Mouse (Mus musculus): ENCODE data around the gene Aloxe3. TPM values are rescaled to one million over a fixed set of nuclear protein-coding genes. Genes with fewer than 3 reads are reported as not detected.
"Not testable (repeated sequence)": the region's sequence is repeated elsewhere in the genome, so short reads cannot be mapped to it uniquely, and the experiment has no call there.

The Aloxe3 gene
- polyA plus RNA-seq, 1 experiment from 2014 or later: 2.2 TPM

DNA sequence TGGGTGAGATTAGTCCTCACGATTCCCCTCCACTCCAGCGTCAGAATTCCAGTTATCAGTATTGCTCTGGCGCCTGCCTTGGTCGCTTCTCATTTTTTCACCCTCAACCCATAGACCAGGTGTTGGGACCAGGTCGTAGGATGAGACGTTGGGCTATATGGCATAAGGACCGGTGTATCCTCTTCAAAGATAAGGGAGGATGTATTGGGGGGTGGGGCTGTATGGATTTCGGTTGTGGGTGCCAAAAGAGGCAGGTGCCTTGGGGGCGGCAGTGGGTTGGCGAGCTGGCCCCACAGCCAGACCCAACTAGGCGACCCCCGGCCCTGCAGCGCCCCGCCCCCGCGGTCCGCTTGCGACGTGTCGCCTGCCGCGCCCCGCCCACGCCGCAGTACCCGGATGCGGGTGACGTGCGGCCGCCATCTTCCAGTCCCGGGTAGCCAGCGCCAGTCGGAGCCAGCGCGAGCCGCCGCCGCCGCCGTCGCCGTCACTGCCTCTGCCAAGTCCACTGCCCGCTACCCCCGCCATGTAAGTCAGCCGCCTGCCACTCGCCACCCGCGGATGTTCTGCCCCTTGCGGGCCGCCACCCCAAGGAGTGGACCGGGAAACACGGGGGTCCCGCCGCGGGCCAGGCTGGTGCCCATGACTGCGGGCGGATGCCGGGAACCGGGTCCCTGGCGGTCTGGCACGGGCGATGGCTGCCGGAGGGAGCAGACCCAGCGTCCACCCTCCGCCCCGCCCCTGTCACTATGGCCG lies 37.4 kb upstream of the Aloxe3 start, which contains the start of gene Vamp2:
TSS of gene Vamp2 (plus strand) at position 388 of the 753 bp plus-strand sequence.
- Histone ChIP-seq H3K9ac (replicated peaks) (peak within 1 kb of the TSS; percentile 100), H3K9me3 (no peaks in the 10 kb centered on the region), H3K27ac (replicated peaks) (peak within 1 kb of the TSS; percentile 94), H3K36me3 (peaks cover 10% of the 10 kb centered on the region; the same call in 1 of the 2 replicates), H3K4me2 (replicated peaks) (peak within 1 kb of the TSS; percentile 84), H3K27me3 (no peaks in the 10 kb centered on the region), H3K4me1 (peaks cover 31% of the 10 kb centered on the region), H3K4me3 (peak within 1 kb of the TSS; percentile 95)
- under 1% methylated on average over 67 of the region's 67 CpGs for WGBS
- peak; percentile 88 for ATAC-seq (replicated peaks)

GRCm38 (mm10) chr11:69088856-69089615 lies 36.7 kb upstream of the Aloxe3 start:
- WGBS: 10% methylated on average over 25 of the region's 25 CpGs
- H3K27ac ChIP-seq (replicated peaks): peak overlapping the region; percentile 94
- no peaks in the 10 kb centered on the region for H3K9me3 ChIP-seq
- peak overlapping the region; percentile 100 for H3K9ac ChIP-seq (replicated peaks)
- H3K4me2 ChIP-seq (replicated peaks): peak overlapping the region; percentile 84
- H3K27me3 ChIP-seq: no peaks in the 10 kb centered on the region
- H3K36me3 ChIP-seq: peaks cover 10% of the 10 kb centered on the region; the same call in 1 of the 2 replicates
- peak overlapping the region; percentile 95 for H3K4me3 ChIP-seq
- peaks cover 34% of the 10 kb centered on the region for H3K4me1 ChIP-seq
- ATAC-seq (replicated peaks): peak; percentile 30; the same call in 1 of the 2 replicates

DNA sequence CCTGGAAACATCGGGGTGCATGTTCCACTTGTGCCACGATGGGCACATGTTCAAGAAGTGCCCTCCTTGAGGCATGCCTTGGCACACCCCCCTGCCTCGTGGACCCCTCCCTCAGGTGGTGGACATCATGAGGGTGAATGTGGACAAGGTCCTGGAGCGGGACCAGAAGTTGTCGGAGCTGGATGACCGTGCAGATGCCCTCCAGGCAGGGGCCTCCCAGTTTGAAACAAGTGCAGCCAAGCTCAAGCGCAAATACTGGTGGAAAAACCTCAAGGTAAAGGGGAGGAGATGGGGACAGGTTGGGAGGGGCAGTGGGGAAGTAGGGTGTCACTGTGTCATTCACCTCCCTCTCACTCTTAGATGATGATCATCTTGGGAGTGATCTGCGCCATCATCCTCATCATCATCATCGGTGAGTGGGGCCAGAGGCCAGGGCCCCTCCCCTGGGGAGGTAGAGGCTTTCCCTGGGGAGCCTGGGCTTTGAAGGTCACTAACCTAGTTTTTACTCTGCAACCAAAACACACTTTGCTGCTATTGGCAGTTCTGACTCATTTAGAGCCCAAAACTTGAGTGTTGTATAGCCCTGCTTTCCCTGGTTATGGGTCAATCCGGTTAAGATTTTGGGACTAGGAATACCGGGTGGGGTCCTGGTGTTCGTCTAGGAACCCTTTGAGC lies 35.9 kb upstream of the Aloxe3 start:
- Histone ChIP-seq H3K9me3 (no peaks in the 10 kb centered on the region), H3K4me2 (replicated peaks) (peak overlapping the region; percentile 84), H3K27me3 (no peaks in the 10 kb centered on the region), H3K36me3 (peaks cover 10% of the 10 kb centered on the region; the same call in 1 of the 2 replicates), H3K4me3 (peak overlapping the region; percentile 95), H3K9ac (replicated peaks) (peak overlapping the region; percentile 100), H3K27ac (replicated peaks) (0 out of 2 replicates have a peak overlapping the region, but pooled peaks have one; percentile 12), H3K4me1 (peaks cover 39% of the 10 kb centered on the region)
- WGBS: 88% methylated on average over 12 of the region's 12 CpGs
- ATAC-seq (replicated peaks): no peak

DNA sequence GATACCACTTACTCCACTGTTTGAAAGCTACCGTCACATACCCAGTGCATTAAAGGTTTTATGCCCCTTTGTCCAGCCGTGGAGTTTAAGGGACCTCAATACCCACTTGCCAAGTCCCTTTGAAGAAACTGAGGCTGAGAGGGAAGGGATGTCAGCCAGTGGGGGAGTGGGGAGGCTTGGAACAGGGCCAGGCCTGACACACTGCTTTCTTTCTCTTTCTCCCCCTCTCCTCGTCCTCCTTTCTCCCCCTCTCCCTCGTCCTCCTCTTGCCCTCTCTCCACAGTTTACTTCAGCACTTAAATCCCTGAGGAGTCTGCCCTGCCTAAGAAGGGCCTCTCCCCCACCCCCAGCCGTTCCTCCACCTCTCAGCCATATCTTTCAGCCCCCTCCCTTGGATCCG lies 35.3 kb upstream of the Aloxe3 start:
- Histone ChIP-seq H3K9ac (replicated peaks) (no peak overlapping the region), H3K4me2 (replicated peaks) (peak overlapping the region; percentile 84), H3K9me3 (no peaks in the 10 kb centered on the region), H3K4me3 (peak overlapping the region; percentile 95; the same call in 1 of the 2 replicates), H3K36me3 (peaks cover 10% of the 10 kb centered on the region; the same call in 1 of the 2 replicates), H3K27ac (replicated peaks) (no peak overlapping the region), H3K4me1 (peaks cover 42% of the 10 kb centered on the region), H3K27me3 (no peaks in the 10 kb centered on the region)
- WGBS: 45% methylated on average over 6 of the region's 6 CpGs
- no peak for ATAC-seq (replicated peaks)

- Histone ChIP-seq H3K36me3 (peaks cover 10% of the 10 kb centered on the region; the same call in 1 of the 2 replicates), H3K27me3 (no peaks in the 10 kb centered on the region), H3K9ac (replicated peaks) (no peak overlapping the region), H3K4me3 (no peak overlapping the region), H3K9me3 (no peaks in the 10 kb centered on the region), H3K27ac (replicated peaks) (no peak overlapping the region), H3K4me2 (replicated peaks) (no peak overlapping the region), H3K4me1 (peaks cover 55% of the 10 kb centered on the region)
- no peak for ATAC-seq (replicated peaks)
- 69% methylated on average over 7 of the region's 7 CpGs for WGBS
Measured at GRCm38 (mm10) chr11:69091566-69092385, 33.9 kb upstream of the Aloxe3 start.

GRCm38 (mm10) chr11:69092386-69092751 lies 33.3 kb upstream of the Aloxe3 start:
- 2% methylated on average over 3 of the region's 3 CpGs for WGBS
- no peak overlapping the region for H3K9ac ChIP-seq (replicated peaks)
- no peak overlapping the region for H3K27ac ChIP-seq (replicated peaks)
- peaks cover 61% of the 10 kb centered on the region for H3K4me1 ChIP-seq
- ATAC-seq (replicated peaks): no peak
- H3K4me3 ChIP-seq: no peak overlapping the region
- H3K9me3 ChIP-seq: no peaks in the 10 kb centered on the region
- H3K36me3 ChIP-seq: peaks cover 10% of the 10 kb centered on the region; the same call in 1 of the 2 replicates
- H3K4me2 ChIP-seq (replicated peaks): no peak overlapping the region
- H3K27me3 ChIP-seq: no peaks in the 10 kb centered on the region

DNA sequence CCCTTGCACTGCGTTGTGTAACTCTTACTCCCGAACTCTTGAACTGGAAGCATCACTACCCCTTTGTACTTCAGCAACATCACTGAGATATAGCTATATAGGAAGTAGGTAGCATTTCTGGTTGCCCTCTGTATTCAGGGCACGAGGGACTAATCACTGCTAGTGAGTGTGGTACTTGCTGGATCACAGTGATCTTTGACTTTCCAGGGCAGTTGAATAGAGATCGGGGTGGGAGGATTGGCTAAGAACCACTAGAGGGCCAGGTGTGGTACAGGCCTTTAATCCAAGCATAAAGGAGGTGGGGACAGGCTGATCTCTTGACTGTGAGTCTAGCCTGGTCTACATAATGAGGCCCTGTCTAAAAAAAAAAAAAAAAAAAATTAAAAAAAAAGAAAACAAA lies 32.8 kb upstream of the Aloxe3 start:
- no peak overlapping the region for H3K4me2 ChIP-seq (replicated peaks)
- no peaks in the 10 kb centered on the region for H3K9me3 ChIP-seq
- peaks cover 66% of the 10 kb centered on the region for H3K4me1 ChIP-seq
- 82% methylated on average over 4 of the region's 4 CpGs for WGBS
- H3K4me3 ChIP-seq: no peak overlapping the region
- peaks cover 10% of the 10 kb centered on the region; the same call in 1 of the 2 replicates for H3K36me3 ChIP-seq
- no peak overlapping the region for H3K27ac ChIP-seq (replicated peaks)
- no peak overlapping the region for H3K9ac ChIP-seq (replicated peaks)
- ATAC-seq (replicated peaks): no peak
- no peaks in the 10 kb centered on the region for H3K27me3 ChIP-seq

GRCm38 (mm10) chr11:69093856-69094255 lies 31.8 kb upstream of the Aloxe3 start:
- H3K4me3 ChIP-seq; H3K27me3 ChIP-seq; H3K9me3 ChIP-seq; ATAC-seq (replicated peaks); H3K4me2 ChIP-seq (replicated peaks); H3K9ac ChIP-seq (replicated peaks): not testable (repeated sequence)
- 89% methylated on average over 7 of the region's 7 CpGs for WGBS
- H3K4me1 ChIP-seq: peaks cover 73% of the 10 kb centered on the region
- peaks cover 10% of the 10 kb centered on the region; the same call in 1 of the 2 replicates for H3K36me3 ChIP-seq
- peak overlapping the region; percentile 87 for H3K27ac ChIP-seq (replicated peaks)

- Histone ChIP-seq H3K4me1 (peaks cover 74% of the 10 kb centered on the region), H3K4me3 (peak within 1 kb of the TSS; percentile 45), H3K27ac (replicated peaks) (peak within 1 kb of the TSS; percentile 87), H3K9ac (replicated peaks) (peak within 1 kb of the TSS; percentile 29), H3K4me2 (replicated peaks) (peak within 1 kb of the TSS; percentile 69), H3K36me3 (peaks cover 10% of the 10 kb centered on the region; the same call in 1 of the 2 replicates), H3K27me3 (no peaks in the 10 kb centered on the region), H3K9me3 (no peaks in the 10 kb centered on the region)
- ATAC-seq (replicated peaks): peak; percentile 94
- under 1% methylated on average over 37 of the region's 37 CpGs for WGBS
Measured at GRCm38 (mm10) chr11:69094697-69095429, 30.8 kb upstream of the Aloxe3 start, which contains the start of gene Per1. Gene Per1, plus strand, starts transcription at chr11:69095217.

GRCm38 (mm10) chr11:69095511-69096231 lies 30.0 kb upstream of the Aloxe3 start:
- H3K4me3 ChIP-seq: peak overlapping the region; percentile 45
- 2% methylated on average over 27 of the region's 27 CpGs for WGBS
- peak overlapping the region; percentile 69 for H3K4me2 ChIP-seq (replicated peaks)
- peaks cover 74% of the 10 kb centered on the region for H3K4me1 ChIP-seq
- H3K27me3 ChIP-seq: no peaks in the 10 kb centered on the region
- H3K36me3 ChIP-seq: peaks cover 10% of the 10 kb centered on the region; the same call in 1 of the 2 replicates
- no peak for ATAC-seq (replicated peaks)
- peak overlapping the region; percentile 29 for H3K9ac ChIP-seq (replicated peaks)
- H3K9me3 ChIP-seq: no peaks in the 10 kb centered on the region
- peak overlapping the region; percentile 77 for H3K27ac ChIP-seq (replicated peaks)
